Mouse (Mus musculus) midbrain, embryonic 11.5 days (tissue): ENCODE data around the gene Ppp1r16b. TPM values are rescaled to one million over a fixed set of nuclear protein-coding genes. Genes with fewer than 3 reads are reported as not detected.

Experiments
- ATAC-seq: fragments of 200-750 bp; cut with Nextera tagmentation; 2 replicates; pipeline ENCODE4 v1.8.0; 2017; ENCODE audit warnings: moderate TSS enrichment, moderate library complexity; ENCODE audit not compliant: low FRiP score
- DNase-seq: peaks from one replicate; pipeline ENCODE4 v3.0.0; 2015; ENCODE audit warnings: low spot score; ENCODE audit errors: missing footprints
- H3K27ac ChIP-seq: fragments of 300-500 bp; sonication (generic); 2 replicates; pipeline ENCODE4 v1.5.1; 2014; ENCODE audit warnings: low read depth, low read length
- H3K27me3 ChIP-seq: fragments of 300-500 bp; sonication (generic); 2 replicates; pipeline ENCODE4 v1.6.1; 2014; ENCODE audit warnings: mild to moderate bottlenecking, low read length, moderate library complexity, mixed read lengths; ENCODE audit not compliant: control insufficient read depth, insufficient read depth
- H3K36me3 ChIP-seq: fragments of 300-500 bp; sonication (generic); 2 replicates; pipeline ENCODE4 v1.6.1; 2014; ENCODE audit warnings: mild to moderate bottlenecking, low read length, moderate library complexity, mixed read lengths; ENCODE audit not compliant: control insufficient read depth, insufficient read depth
- H3K4me1 ChIP-seq: fragments of 300-500 bp; sonication (generic); 2 replicates; pipeline ENCODE4 v1.6.1; 2014; ENCODE audit warnings: low read length; ENCODE audit not compliant: control insufficient read depth, insufficient read depth
- H3K4me2 ChIP-seq: fragments of 300-500 bp; sonication (generic); 2 replicates; pipeline ENCODE4 v1.6.1; 2014; ENCODE audit warnings: mild to moderate bottlenecking, moderate library complexity
- H3K4me3 ChIP-seq: fragments of 300-500 bp; sonication (generic); 2 replicates; pipeline ENCODE4 v1.5.1; 2014; ENCODE audit warnings: low read depth, low read length
- H3K9ac ChIP-seq: fragments of 300-500 bp; sonication (generic); 2 replicates; pipeline ENCODE4 v1.6.1; 2014; ENCODE audit warnings: low read length
- H3K9me3 ChIP-seq: fragments of 300-500 bp; sonication (generic); 2 replicates; pipeline ENCODE4 v1.6.1; 2016; ENCODE audit warnings: low read length; ENCODE audit not compliant: control insufficient read depth
- WGBS: fragments of 180-500 bp; shearing (Covaris S2); extraction: QIAGEN DNeasy Blood & Tissue Kit; methylation state at CpG from one replicate; pipeline ENCODE4 v1.1.7; 2014; 5-methylcytosine and 5-hydroxymethylcytosine counted together
- polyA plus RNA-seq: library from polyadenylated mRNA; unstranded; fragments of >200 nt; fragmentation: Nextera tagmentation; extraction: Ambion mirVana; gene quantifications from 2 replicates; pipeline ENCODE4 v1.2.1, GENCODE M21; 2014

Ppp1r16b gene
- polyA plus RNA-seq, 1 experiment from 2014 or later: 3.2 TPM

GRCm38 (mm10) chr2:158692191-158692590 is 27.0 kb downstream of the Ppp1r16b start:
- H3K27ac ChIP-seq: no peak overlapping the region
- H3K9me3 ChIP-seq: no peaks in the 10 kb centered on the region
- DNase-seq (no peak), ATAC-seq (no peak)
- no peak overlapping the region for H3K4me3 ChIP-seq
- no peak overlapping the region for H3K4me2 ChIP-seq
- no peaks in the 10 kb centered on the region for H3K36me3 ChIP-seq
- H3K4me1 ChIP-seq: no peaks in the 10 kb centered on the region
- no peak overlapping the region for H3K9ac ChIP-seq
- 86% methylated on average over 6 of the region's 6 CpGs for WGBS
- H3K27me3 ChIP-seq: no peaks in the 10 kb centered on the region

DNA sequence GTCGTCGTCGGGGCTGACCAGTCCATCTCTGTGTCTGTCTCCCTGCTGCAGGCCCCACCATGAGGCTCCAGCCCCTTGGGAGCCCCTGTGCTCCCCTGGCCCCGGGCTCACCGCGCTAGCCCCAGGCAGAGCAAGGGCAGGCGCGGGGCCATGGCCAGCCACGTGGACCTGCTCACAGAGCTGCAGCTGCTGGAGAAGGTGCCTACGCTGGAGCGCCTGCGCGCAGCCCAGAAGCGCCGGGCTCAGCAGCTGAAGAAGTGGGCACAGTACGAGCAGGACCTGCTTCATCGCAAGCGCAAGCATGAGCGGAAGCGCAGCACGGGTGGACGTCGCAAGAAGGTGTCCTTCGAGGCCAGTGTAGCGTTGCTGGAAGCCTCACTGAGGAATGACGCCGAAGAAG is 30.6 kb downstream of the Ppp1r16b start:
- Histone ChIP-seq H3K9me3 (no peaks in the 10 kb centered on the region), H3K4me3 (no peak overlapping the region), H3K36me3 (no peaks in the 10 kb centered on the region), H3K4me1 (no peaks in the 10 kb centered on the region), H3K9ac (no peak overlapping the region), H3K27ac (no peak overlapping the region), H3K27me3 (no peaks in the 10 kb centered on the region), H3K4me2 (no peak overlapping the region)
- ATAC-seq: no peak
- 86% methylated on average over 27 of the region's 27 CpGs for WGBS
- DNase-seq: no peak

DNA sequence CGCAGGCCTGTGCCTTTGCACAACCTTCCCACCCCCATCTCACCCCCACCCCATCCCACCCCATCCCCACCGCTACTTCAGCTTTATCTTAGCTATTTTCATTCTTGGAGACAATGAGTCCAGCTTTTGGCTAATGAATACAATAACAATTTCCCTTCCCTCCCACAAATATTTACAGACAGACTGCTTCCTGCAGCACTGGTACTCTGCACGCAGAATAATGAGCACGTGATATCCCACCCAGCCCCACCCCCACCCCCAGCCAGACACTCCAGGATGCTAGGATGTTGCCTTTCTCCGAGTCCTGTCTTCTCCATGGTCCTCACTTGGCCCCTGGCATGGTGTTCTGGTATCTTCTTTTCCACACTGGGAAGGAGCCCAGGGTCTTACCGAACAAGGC is 31.3 kb downstream of the Ppp1r16b start:
- no peak overlapping the region for H3K4me2 ChIP-seq
- no peaks in the 10 kb centered on the region for H3K4me1 ChIP-seq
- no peak for DNase-seq
- no peak overlapping the region for H3K9ac ChIP-seq
- no peak for ATAC-seq
- no peaks in the 10 kb centered on the region for H3K36me3 ChIP-seq
- WGBS: 91% methylated on average over 6 of the region's 6 CpGs
- no peak overlapping the region for H3K4me3 ChIP-seq
- no peak overlapping the region for H3K27ac ChIP-seq
- H3K27me3 ChIP-seq: no peaks in the 10 kb centered on the region
- H3K9me3 ChIP-seq: no peaks in the 10 kb centered on the region

GRCm38 (mm10) chr2:158699908-158700307 is 34.7 kb downstream of the Ppp1r16b start:
- no peak for ATAC-seq
- H3K4me3 ChIP-seq: no peak overlapping the region
- no peak overlapping the region for H3K9ac ChIP-seq

GRCm38 (mm10) chr2:158700535-158701256 is 35.5 kb downstream of the Ppp1r16b start:
- Histone ChIP-seq H3K4me1 (no peaks in the 10 kb centered on the region), H3K9me3 (no peaks in the 10 kb centered on the region), H3K27ac (no peak overlapping the region), H3K4me3 (no peak overlapping the region), H3K27me3 (no peaks in the 10 kb centered on the region), H3K9ac (no peak overlapping the region), H3K4me2 (no peak overlapping the region), H3K36me3 (no peaks in the 10 kb centered on the region)
- DNase-seq (no peak), ATAC-seq (no peak)
- WGBS: 84% methylated on average over 17 of the region's 17 CpGs

More at GRCm38 (mm10) chr2:158699908-158700307, 34.7 kb downstream of the Ppp1r16b start:
- Histone ChIP-seq H3K4me2 (no peak overlapping the region), H3K9me3 (no peaks in the 10 kb centered on the region), H3K27me3 (no peaks in the 10 kb centered on the region), H3K4me1 (no peaks in the 10 kb centered on the region), H3K27ac (no peak overlapping the region), H3K36me3 (no peaks in the 10 kb centered on the region)
- DNase-seq: no peak
- WGBS: 85% methylated on average over 6 of the region's 6 CpGs

DNA sequence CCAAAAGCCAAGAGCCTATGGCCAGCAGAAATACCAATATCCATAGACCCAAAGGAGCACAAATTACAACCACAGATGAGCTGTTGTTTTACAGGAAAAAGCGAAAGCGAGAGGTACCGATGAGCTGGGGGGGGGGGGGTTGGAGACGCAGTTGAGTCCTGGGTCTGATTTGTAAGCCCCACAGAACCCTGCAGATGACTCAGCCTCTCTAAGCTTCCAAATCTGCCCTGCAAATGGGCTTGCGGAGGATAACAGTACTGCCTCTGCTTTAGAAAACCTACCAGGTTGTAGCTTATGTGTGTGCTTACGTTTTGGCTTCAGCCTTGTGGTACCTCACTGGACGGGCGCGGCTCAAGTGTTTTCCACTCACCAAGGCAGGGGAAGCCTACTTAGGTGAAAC is 36.3 kb downstream of the Ppp1r16b start:
- ATAC-seq (no peak), DNase-seq (no peak)
- Histone ChIP-seq H3K4me2 (no peak overlapping the region), H3K9me3 (no peaks in the 10 kb centered on the region), H3K4me1 (no peaks in the 10 kb centered on the region), H3K27ac (no peak overlapping the region), H3K27me3 (no peaks in the 10 kb centered on the region), H3K36me3 (no peaks in the 10 kb centered on the region), H3K4me3 (no peak overlapping the region), H3K9ac (no peak overlapping the region)
- WGBS: 96% methylated on average over 9 of the region's 9 CpGs

- WGBS: 88% methylated on average over 5 of the region's 5 CpGs
- H3K36me3 ChIP-seq: no peaks in the 10 kb centered on the region
- H3K4me2 ChIP-seq: no peak overlapping the region
- H3K4me1 ChIP-seq: no peaks in the 10 kb centered on the region
- ATAC-seq (no peak), DNase-seq (no peak)
- H3K4me3 ChIP-seq: no peak overlapping the region
- no peak overlapping the region for H3K27ac ChIP-seq
- no peaks in the 10 kb centered on the region for H3K9me3 ChIP-seq
- H3K9ac ChIP-seq: no peak overlapping the region
- no peaks in the 10 kb centered on the region for H3K27me3 ChIP-seq
These were observed 37.0 kb downstream of the Ppp1r16b start for GRCm38 (mm10) chr2:158702176-158702575.

DNA sequence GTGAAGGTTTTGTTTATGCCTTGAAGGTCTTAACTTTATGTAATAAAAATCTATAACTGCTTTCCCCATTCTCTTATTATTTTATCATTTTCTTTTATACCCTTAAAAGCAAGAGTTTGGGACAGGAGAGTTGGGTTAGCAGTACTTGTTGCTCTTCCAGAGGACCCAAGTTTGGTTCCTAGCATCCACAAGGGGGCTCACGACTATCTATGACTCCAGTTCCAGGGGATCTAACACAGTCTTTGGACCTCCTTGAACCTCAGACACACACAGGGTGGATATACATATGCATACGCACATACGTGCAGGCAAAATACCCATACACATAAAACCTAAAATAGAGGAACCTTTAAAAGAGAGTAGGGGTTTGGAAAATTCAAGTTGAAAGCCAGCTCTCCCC is 39.5 kb downstream of the Ppp1r16b start:
- 75% methylated on average over 3 of the region's 3 CpGs for WGBS
- H3K4me1 ChIP-seq: no peaks in the 10 kb centered on the region

DNA sequence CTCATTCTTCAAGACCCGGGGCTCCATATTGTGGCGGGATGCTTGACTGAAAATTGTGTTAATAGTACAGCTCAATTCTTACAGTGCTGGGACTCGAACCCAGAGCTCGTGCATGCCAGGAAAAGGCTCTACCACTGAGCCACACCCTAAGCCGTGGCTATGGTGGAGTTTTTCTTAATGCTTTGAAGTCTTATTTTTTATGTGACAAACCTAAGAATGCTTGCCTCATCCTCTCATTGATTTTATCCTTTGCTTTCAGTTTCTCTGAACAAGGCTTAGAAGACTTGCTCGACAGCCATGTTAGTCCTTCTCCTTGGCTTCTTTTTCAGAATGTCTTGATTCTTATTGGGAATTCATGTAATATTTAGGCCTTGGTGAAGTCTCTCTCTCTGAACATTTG is 40.3 kb downstream of the Ppp1r16b start:
- Histone ChIP-seq H3K9me3 (no peaks in the 10 kb centered on the region), H3K36me3 (no peaks in the 10 kb centered on the region), H3K4me1 (no peaks in the 10 kb centered on the region), H3K4me3 (no peak overlapping the region), H3K27me3 (no peaks in the 10 kb centered on the region), H3K4me2 (no peak overlapping the region), H3K9ac (no peak overlapping the region), H3K27ac (no peak overlapping the region)
- ATAC-seq: no peak
- no peak for DNase-seq
- 93% methylated on average over 6 of the region's 6 CpGs for WGBS

More for the DNA sequence above, 39.5 kb downstream of the Ppp1r16b start:
- Histone ChIP-seq H3K27ac (no peak overlapping the region), H3K4me2 (no peak overlapping the region), H3K36me3 (no peaks in the 10 kb centered on the region), H3K9ac (no peak overlapping the region), H3K27me3 (no peaks in the 10 kb centered on the region), H3K9me3 (no peaks in the 10 kb centered on the region), H3K4me3 (no peak overlapping the region)
- DNase-seq: no peak
- no peak for ATAC-seq
